Mouse (Mus musculus): ENCODE data around the gene Prrt2. TPM values are rescaled to one million over a fixed set of nuclear protein-coding genes. Genes with fewer than 3 reads are reported as not detected.

The Prrt2 gene
- polyA plus RNA-seq, 2 experiments = 21.2 to 74.6 TPM

- ATAC-seq (ENCODE audit: low FRiP score, low read depth) (no peak), DNase-seq (ENCODE audit: low spot score) (no peak)
- Histone ChIP-seq H3K9ac (ENCODE audit: low read depth, low read length, severe bottlenecking) (peak overlapping the region; percentile 97; the same call in 1 of the 2 replicates), H3K4me1 (ENCODE audit: control insufficient read depth, insufficient read depth, low read length) (peaks cover 55% of the 10 kb centered on the region), H3K4me2 (replicated peaks; ENCODE audit: low read depth, low read length, severe bottlenecking) (peak overlapping the region; percentile 0; the same call in 1 of the 2 replicates), H3K27me3 (ENCODE audit: control insufficient read depth, insufficient read depth, low read length) (no peaks in the 10 kb centered on the region), H3K4me3 (replicated peaks; ENCODE audit: low read length) (peak overlapping the region; percentile 96; the same call in 1 of the 2 replicates), H3K9me3 (ENCODE audit: control insufficient read depth, low read length) (no peaks in the 10 kb centered on the region), H3K27ac (replicated peaks; ENCODE audit: low read depth, low read length) (no peak overlapping the region; the same call in 1 of the 2 replicates), H3K36me3 (ENCODE audit: control insufficient read depth, insufficient read depth, low read length) (peaks cover 40% of the 10 kb centered on the region)
- TF ChIP-seq POLR2A (IDR thresholded peaks at IDR 0.05; ENCODE audit: borderline replicate concordance, extremely low read depth, insufficient read depth, insufficient read length) = no peak
- 83% methylated on average over 7 of the region's 7 CpGs for WGBS
Measured at GRCm38 (mm10) chr7:127022528-127023271, 1.7 kb upstream of the Prrt2 start.

- Histone ChIP-seq H3K36me3 (ENCODE audit: control insufficient read depth, insufficient read depth, low read length) (peaks cover 40% of the 10 kb centered on the region), H3K9me3 (ENCODE audit: control insufficient read depth, low read length) (no peaks in the 10 kb centered on the region), H3K27me3 (ENCODE audit: control insufficient read depth, insufficient read depth, low read length) (no peaks in the 10 kb centered on the region), H3K9ac (ENCODE audit: low read depth, low read length, severe bottlenecking) (peak overlapping the region; percentile 72), H3K4me2 (replicated peaks; ENCODE audit: low read depth, low read length, severe bottlenecking) (peak overlapping the region; percentile 85), H3K4me3 (replicated peaks; ENCODE audit: low read length) (peak overlapping the region; percentile 61), H3K4me1 (ENCODE audit: control insufficient read depth, insufficient read depth, low read length) (peaks cover 56% of the 10 kb centered on the region), H3K27ac (replicated peaks; ENCODE audit: low read depth, low read length) (peak overlapping the region; percentile 76)
- DNase-seq (ENCODE audit: low spot score) (no peak), ATAC-seq (ENCODE audit: low FRiP score, low read depth) (no peak)
- WGBS = 47% methylated on average over 5 of the region's 5 CpGs
- TF ChIP-seq POLR2A (IDR thresholded peaks at IDR 0.05; ENCODE audit: borderline replicate concordance, extremely low read depth, insufficient read depth, insufficient read length) = no peak
Measured at GRCm38 (mm10) chr7:127021563-127022527, 834 bp upstream of the Prrt2 start.

- H3K9ac ChIP-seq (ENCODE audit: low read depth, low read length, severe bottlenecking) = peak overlapping the region; percentile 72
- 23% methylated on average over 5 of the region's 5 CpGs for whole genome bisulfite sequencing
Measured at GRCm38 (mm10) chr7:127020491-127020890, 520 bp downstream of the Prrt2 start.

GRCm38 (mm10) chr7:127020031-127020430, 980 bp downstream of the Prrt2 start:
- ATAC-seq (ENCODE audit: low FRiP score, low read depth) = no peak
- peak overlapping the region; percentile 61 for H3K4me3 ChIP-seq (replicated peaks; ENCODE audit: low read length)
- peak overlapping the region; percentile 72 for H3K9ac ChIP-seq (ENCODE audit: low read depth, low read length, severe bottlenecking)
- peak overlapping the region; percentile 76 for H3K27ac ChIP-seq (replicated peaks; ENCODE audit: low read depth, low read length)
- H3K27me3 ChIP-seq (ENCODE audit: control insufficient read depth, insufficient read depth, low read length) = no peaks in the 10 kb centered on the region
- 66% methylated on average over 3 of the region's 3 CpGs for WGBS
- DNase-seq (ENCODE audit: low spot score) = no peak
- peak overlapping the region; percentile 85 for H3K4me2 ChIP-seq (replicated peaks; ENCODE audit: low read depth, low read length, severe bottlenecking)
- H3K9me3 ChIP-seq (ENCODE audit: control insufficient read depth, low read length) = no peaks in the 10 kb centered on the region
- peaks cover 66% of the 10 kb centered on the region for H3K4me1 ChIP-seq (ENCODE audit: control insufficient read depth, insufficient read depth, low read length)
- H3K36me3 ChIP-seq (ENCODE audit: control insufficient read depth, insufficient read depth, low read length) = peaks cover 46% of the 10 kb centered on the region
- TF ChIP-seq POLR2A (IDR thresholded peaks at IDR 0.05; ENCODE audit: borderline replicate concordance, extremely low read depth, insufficient read depth, insufficient read length) = no peak

More at GRCm38 (mm10) chr7:127020491-127020890, 520 bp downstream of the Prrt2 start:
- TF ChIP-seq POLR2A (IDR thresholded peaks at IDR 0.05; ENCODE audit: borderline replicate concordance, extremely low read depth, insufficient read depth, insufficient read length) = no peak
- peak overlapping the region; percentile 61 for H3K4me3 ChIP-seq (replicated peaks; ENCODE audit: low read length)
- ATAC-seq (ENCODE audit: low FRiP score, low read depth) (no peak), DNase-seq (ENCODE audit: low spot score) (no peak)
- peak overlapping the region; percentile 85 for H3K4me2 ChIP-seq (replicated peaks; ENCODE audit: low read depth, low read length, severe bottlenecking)
- no peaks in the 10 kb centered on the region for H3K9me3 ChIP-seq (ENCODE audit: control insufficient read depth, low read length)
- peaks cover 62% of the 10 kb centered on the region for H3K4me1 ChIP-seq (ENCODE audit: control insufficient read depth, insufficient read depth, low read length)
- peaks cover 46% of the 10 kb centered on the region for H3K36me3 ChIP-seq (ENCODE audit: control insufficient read depth, insufficient read depth, low read length)
- H3K27me3 ChIP-seq (ENCODE audit: control insufficient read depth, insufficient read depth, low read length) = no peaks in the 10 kb centered on the region
- peak overlapping the region; percentile 76 for H3K27ac ChIP-seq (replicated peaks; ENCODE audit: low read depth, low read length)

All from limb, embryonic 14.5 days (tissue).